Mouse (Mus musculus) heart, postnatal 0 days (tissue): ENCODE measurements around the gene Aqp1. TPM values are rescaled to one million over a fixed set of nuclear protein-coding genes. Genes with fewer than 3 reads are reported as not detected.
A peak's percentile ranks its signal among the peaks of the same experiment; 100 is the strongest.

Experiments used
- ATAC-seq: fragments of 200-750 bp; cut with Nextera tagmentation; 2 replicates; pipeline ENCODE4 v1.8.0; 2017; ENCODE audit warnings: low read depth, moderate number of reproducible peaks, moderate library complexity; ENCODE audit not compliant: insufficient read depth
- DNase-seq: peaks from one replicate; pipeline ENCODE4 v3.0.0-alpha.2; 2016; ENCODE audit warnings: low spot score
- H3K27ac ChIP-seq: fragments of 300-500 bp; sonication (generic); 2 replicates; pipeline ENCODE4 v1.5.1; 2014; ENCODE audit warnings: low read depth, mild to moderate bottlenecking
- H3K27me3 ChIP-seq: fragments of 300-500 bp; sonication (generic); 2 replicates; pipeline ENCODE4 v1.6.1; 2014; ENCODE audit warnings: low read length, mixed read lengths; ENCODE audit not compliant: control insufficient read depth, insufficient read depth
- H3K36me3 ChIP-seq: fragments of 300-500 bp; sonication (generic); replicated peaks from 2 replicates; pipeline ENCODE4 v1.6.1; 2014; ENCODE audit warnings: low read length, mixed read lengths; ENCODE audit not compliant: control insufficient read depth, insufficient read depth
- H3K4me1 ChIP-seq: fragments of 300-500 bp; sonication (generic); 2 replicates; pipeline ENCODE4 v1.6.1; 2014; ENCODE audit warnings: antibody characterized with exemption; ENCODE audit not compliant: control insufficient read depth, insufficient read depth
- H3K4me2 ChIP-seq: fragments of 300-500 bp; sonication (generic); 2 replicates; pipeline ENCODE4 v1.6.1; 2014; ENCODE audit warnings: low read depth, mild to moderate bottlenecking, low read length, moderate library complexity
- H3K4me3 ChIP-seq: fragments of 300-500 bp; sonication (generic); 2 replicates; pipeline ENCODE4 v1.5.1; 2014; ENCODE audit warnings: low read depth, low read length
- H3K9ac ChIP-seq: fragments of 300-500 bp; sonication (generic); replicated peaks from 2 replicates; pipeline ENCODE4 v1.6.1; 2014; ENCODE audit warnings: low read depth, low read length, mixed read lengths
- H3K9me3 ChIP-seq: fragments of 300-500 bp; sonication (generic); replicated peaks from 2 replicates; pipeline ENCODE4 v1.6.1; 2016; ENCODE audit warnings: low read length; ENCODE audit not compliant: control insufficient read depth
- CTCF ChIP-seq: IDR thresholded peaks from 2 replicates; pipeline ENCODE4 v1.5.1; 2016; ENCODE audit warnings: antibody characterized with exemption, control low read depth, low read depth
- EP300 ChIP-seq: IDR thresholded peaks from 2 replicates; pipeline ENCODE4 v1.6.1; 2016; ENCODE audit warnings: antibody characterized with exemption, low read depth
- WGBS: fragments of 180-500 bp; shearing (Covaris S2); extraction: QIAGEN DNeasy Blood & Tissue Kit; methylation state at CpG from one replicate; pipeline ENCODE4 v1.1.7; 2014; 5-methylcytosine and 5-hydroxymethylcytosine counted together
- polyA plus RNA-seq: library from polyadenylated mRNA; unstranded; fragments of >200 nt; fragmentation: Nextera tagmentation; extraction: Ambion mirVana; gene quantifications from 2 replicates; pipeline ENCODE4 v1.2.1, GENCODE M21; 2015
- total RNA-seq: library from RNA; depleted of rRNA; stranded (reverse); fragments of >200 nt; gene quantifications from 2 replicates; pipeline ENCODE4 v1.2.3, GENCODE M21; 2014; ENCODE audit warnings: low replicate concordance; rRNA removed

Gene Aqp1
- total RNA-seq: 146 and 148 TPM in 2 replicates
- polyA plus RNA-seq: 56.4 and 58.0 TPM in 2 replicates

DNA sequence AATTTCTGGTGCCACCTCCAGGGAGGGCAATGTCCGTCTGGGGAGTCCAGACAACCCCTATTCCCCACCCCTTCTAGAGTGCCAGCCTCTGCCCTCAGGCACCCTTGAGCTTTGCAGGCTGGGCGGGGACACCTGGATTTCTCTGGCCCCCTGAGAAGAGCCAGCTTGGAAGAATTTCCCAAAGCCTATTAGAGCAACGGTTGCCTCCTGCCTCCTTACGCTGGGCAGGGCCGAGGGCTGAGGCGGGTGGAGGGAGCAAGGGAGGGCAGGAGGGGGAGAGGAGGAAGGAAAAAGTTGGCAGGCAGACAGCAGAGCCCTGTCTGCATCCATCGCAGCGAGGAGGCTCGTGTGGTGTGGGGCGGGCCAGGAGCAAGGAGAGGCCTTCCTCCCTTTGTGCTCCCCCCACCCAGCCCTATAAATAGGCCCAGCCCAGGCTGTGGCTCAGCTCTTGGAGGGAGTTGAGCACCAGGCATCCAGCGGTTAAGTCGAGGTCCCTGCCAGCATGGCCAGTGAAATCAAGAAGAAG is at the start of gene Aqp1:
Gene Aqp1, plus strand, starts transcription at position 444 of the 526 bp plus-strand sequence.
- Histone ChIP-seq H3K4me3 (peak within 1 kb of the TSS; percentile 40), H3K27ac (0 out of 2 replicates have a peak within 1 kb of the TSS, but pooled peaks have one; percentile 36)

DNA sequence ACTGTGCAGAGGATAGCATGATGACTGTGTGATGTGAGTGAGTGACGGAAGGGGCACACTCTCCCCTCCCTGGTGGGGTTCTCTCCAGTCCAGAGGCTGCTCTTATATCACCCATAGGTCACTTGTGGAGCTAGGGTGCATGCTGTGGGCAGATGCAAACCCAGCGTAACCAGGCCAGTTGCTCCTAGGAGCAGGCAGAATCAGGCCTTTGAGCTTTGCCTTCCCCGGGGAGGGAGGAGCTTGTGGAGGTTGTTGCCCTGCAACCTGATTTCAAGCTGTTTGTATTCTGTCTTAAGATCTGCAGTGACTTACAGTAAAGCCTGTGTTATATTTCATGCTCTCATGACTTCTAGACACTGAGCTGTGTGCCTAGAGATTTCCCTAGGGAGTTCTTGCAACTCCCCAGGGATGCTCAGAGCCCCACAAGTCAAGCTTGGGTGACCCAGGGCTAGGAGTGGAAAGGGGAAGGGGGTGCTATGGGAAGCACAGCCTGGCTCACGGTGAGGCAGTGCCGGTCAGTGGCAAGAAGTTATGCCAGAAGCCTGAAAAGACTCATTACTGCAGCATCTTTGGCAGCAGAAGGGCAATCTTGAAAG is 48.1 kb upstream of the Aqp1 start:
- Histone ChIP-seq H3K27ac (no peak overlapping the region), H3K27me3 (no peaks in the 10 kb centered on the region), H3K4me1 (0 out of 2 replicates have a peak, but pooled peaks cover 4% of the 10 kb centered on the region), H3K4me3 (no peak overlapping the region), H3K4me2 (no peak overlapping the region), H3K9me3 (no peaks in the 10 kb centered on the region), H3K9ac (no peak overlapping the region), H3K36me3 (0 out of 2 replicates have a peak, but pooled peaks cover 7% of the 10 kb centered on the region)
- TF ChIP-seq EP300: no peak
- TF ChIP-seq CTCF: no peak
- 86% methylated on average over 5 of the region's 5 CpGs for whole genome bisulfite sequencing
- ATAC-seq: no peak
- no peak for DNase-seq

More for the DNA sequence above, at the start of gene Aqp1:
- no peaks in the 10 kb centered on the region for H3K36me3 ChIP-seq
- H3K9ac ChIP-seq: peak within 1 kb of the TSS; percentile 34; the same call in 1 of the 2 replicates
- H3K4me1 ChIP-seq: peaks cover 50% of the 10 kb centered on the region
- DNase-seq (peak; percentile 87), ATAC-seq (peak; percentile 87)
- H3K27me3 ChIP-seq: no peaks in the 10 kb centered on the region
- WGBS: 4% methylated on average over 12 of the region's 12 CpGs
- TF ChIP-seq CTCF: no peak
- TF ChIP-seq EP300: no peak
- H3K9me3 ChIP-seq: no peaks in the 10 kb centered on the region
- peak within 1 kb of the TSS; percentile 53 for H3K4me2 ChIP-seq

DNA sequence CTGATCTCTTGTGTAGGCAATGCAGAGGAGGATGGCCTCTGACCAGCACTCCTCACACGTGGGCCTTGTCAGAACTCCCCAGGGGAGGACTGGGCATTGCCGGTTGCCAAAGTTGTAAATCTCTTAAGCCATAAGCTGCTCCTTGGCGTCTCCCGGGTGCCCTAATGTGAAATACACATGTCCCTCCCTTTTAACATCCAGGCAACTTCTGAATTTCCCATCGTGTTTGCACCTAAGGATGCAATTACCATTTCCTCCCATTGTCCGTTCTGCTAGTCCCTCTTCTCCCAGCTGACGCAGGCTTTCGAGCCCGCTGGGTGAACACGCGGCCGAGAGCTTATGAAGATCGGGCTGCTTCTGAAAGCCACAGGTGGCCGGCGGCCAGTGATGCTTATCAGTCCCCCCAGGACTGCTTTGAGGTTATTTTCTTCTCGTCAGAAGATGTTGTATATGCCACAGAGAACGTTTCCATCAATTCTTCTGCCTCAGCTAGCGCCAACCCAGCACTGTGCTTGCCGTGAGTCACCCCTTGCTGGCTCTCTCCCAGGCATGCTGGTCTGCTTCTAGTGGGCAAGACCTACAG is 41.6 kb upstream of the Aqp1 start:
- peak; percentile 41 for DNase-seq
- no peaks in the 10 kb centered on the region for H3K9me3 ChIP-seq
- TF ChIP-seq EP300 (peak; percentile 90), CTCF (no peak)
- H3K9ac ChIP-seq: no peak overlapping the region
- H3K27ac ChIP-seq: 0 out of 2 replicates have a peak overlapping the region, but pooled peaks have one; percentile 23
- no peak overlapping the region for H3K4me3 ChIP-seq
- 54% methylated on average over 19 of the region's 19 CpGs for WGBS
- H3K27me3 ChIP-seq: no peaks in the 10 kb centered on the region
- ATAC-seq: peak; percentile 66
- no peak overlapping the region for H3K4me2 ChIP-seq
- peaks cover 13% of the 10 kb centered on the region; the same call in 1 of the 2 replicates for H3K36me3 ChIP-seq
- H3K4me1 ChIP-seq: 0 out of 2 replicates have a peak, but pooled peaks cover 4% of the 10 kb centered on the region

DNA sequence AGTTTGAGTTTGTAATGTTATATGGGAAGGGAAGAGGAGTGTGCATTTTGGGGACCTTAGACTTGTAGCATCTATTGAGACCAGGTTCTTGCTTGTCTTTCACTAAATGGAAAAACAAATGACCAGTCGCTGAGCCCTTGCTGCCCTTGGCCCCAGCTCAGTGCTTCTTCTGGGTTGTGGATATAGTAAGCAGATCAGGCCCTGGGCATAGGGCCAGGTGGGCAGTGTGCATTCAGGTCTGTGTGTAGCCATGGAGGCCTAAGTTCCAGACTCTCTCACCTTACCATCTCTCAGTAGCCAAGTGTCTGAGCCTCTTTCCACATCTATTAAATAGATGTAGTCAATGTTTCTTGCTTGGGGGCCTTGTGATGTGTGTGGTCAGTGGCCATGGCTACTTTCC is 40.9 kb upstream of the Aqp1 start:
- ATAC-seq (no peak), DNase-seq (no peak)
- Histone ChIP-seq H3K36me3 (peaks cover 11% of the 10 kb centered on the region; the same call in 1 of the 2 replicates), H3K4me1 (0 out of 2 replicates have a peak, but pooled peaks cover 4% of the 10 kb centered on the region), H3K4me2 (no peak overlapping the region), H3K4me3 (no peak overlapping the region), H3K27ac (no peak overlapping the region), H3K27me3 (no peaks in the 10 kb centered on the region), H3K9me3 (no peaks in the 10 kb centered on the region), H3K9ac (no peak overlapping the region)
- WGBS: 45% methylated on average over 1 of the region's 1 CpGs
- no peak for TF ChIP-seq EP300
- TF ChIP-seq CTCF: no peak

DNA sequence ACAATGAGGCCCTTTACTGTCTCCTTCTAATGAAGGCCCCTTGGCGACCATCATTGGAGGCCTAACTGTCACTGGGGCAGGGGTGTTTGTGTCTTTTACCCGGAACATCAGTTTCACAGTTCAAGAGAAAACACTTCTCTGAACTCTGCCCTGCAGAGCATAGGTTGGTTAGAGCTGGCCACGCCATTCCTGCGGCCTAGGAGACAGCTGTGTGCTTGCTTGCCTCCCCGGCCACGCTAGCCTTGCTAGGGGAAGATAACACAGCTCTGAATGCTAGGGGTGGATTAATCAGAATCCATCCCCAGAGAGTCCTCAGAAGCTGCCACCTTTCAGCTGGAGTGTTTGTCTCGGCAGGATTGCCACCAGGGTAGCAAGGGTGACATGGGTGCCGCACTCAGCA is 36.8 kb upstream of the Aqp1 start:
- H3K4me1 ChIP-seq: no peaks in the 10 kb centered on the region
- H3K36me3 ChIP-seq: peaks cover 19% of the 10 kb centered on the region; the same call in 1 of the 2 replicates
- H3K27me3 ChIP-seq: no peaks in the 10 kb centered on the region
- no peak for DNase-seq
- TF ChIP-seq CTCF (no peak), EP300 (no peak)
- H3K9me3 ChIP-seq: no peaks in the 10 kb centered on the region
- no peak overlapping the region for H3K4me3 ChIP-seq
- WGBS: 81% methylated on average over 8 of the region's 8 CpGs
- no peak overlapping the region for H3K27ac ChIP-seq
- no peak overlapping the region for H3K4me2 ChIP-seq
- no peak for ATAC-seq
- no peak overlapping the region for H3K9ac ChIP-seq
